Mouse (Mus musculus): ENCODE measurements around the gene Tifab. TPM values are rescaled to one million over a fixed set of nuclear protein-coding genes. Genes with fewer than 3 reads are reported as not detected.

The Tifab gene
- polyA plus RNA-seq, 1 experiment from 2014 or later = 5.6 TPM

DNA sequence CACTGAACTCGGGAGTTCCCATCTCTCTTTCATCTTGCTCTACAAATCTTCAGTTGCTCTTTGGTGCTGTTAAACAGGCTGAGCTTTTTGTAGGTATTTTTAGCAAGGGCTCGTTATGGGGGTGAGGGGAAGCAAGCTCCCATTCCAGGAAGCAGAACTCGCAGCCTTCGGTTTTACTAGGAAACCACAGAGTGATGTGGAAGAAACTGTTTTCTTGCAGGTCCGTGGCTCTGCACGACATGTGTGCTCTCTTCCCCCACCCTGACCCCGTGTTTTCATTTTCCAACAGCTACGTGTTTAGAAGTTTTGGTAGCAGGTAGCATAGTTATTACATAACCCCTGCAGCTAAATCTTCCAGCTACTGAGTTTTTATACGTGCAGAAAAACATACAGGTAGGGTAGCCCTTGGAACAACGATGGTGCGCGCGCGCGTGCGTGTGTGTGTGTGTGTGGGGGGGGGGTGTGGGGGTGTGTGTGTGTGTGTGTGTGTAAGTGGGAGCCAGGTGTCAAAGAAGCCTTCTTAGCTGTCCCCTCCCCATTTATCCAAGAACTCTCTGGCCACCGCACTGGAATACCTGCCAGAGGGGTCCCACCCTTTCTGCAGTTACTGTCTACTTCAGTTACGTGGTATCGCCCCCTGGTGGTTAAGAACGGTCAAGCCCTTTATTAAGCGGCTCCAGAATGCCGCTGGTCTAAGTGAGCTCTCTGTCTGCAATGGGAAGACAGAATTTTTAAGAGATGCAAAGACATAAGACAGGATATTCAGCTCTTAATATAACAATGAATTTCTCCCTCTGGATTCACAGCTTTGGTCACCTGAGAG lies 27.1 kb downstream of the Tifab start:
- 43% methylated on average over 22 of the region's 22 CpGs for WGBS
- no peak overlapping the region for H3K9ac ChIP-seq (ENCODE audit: low read length)

DNA sequence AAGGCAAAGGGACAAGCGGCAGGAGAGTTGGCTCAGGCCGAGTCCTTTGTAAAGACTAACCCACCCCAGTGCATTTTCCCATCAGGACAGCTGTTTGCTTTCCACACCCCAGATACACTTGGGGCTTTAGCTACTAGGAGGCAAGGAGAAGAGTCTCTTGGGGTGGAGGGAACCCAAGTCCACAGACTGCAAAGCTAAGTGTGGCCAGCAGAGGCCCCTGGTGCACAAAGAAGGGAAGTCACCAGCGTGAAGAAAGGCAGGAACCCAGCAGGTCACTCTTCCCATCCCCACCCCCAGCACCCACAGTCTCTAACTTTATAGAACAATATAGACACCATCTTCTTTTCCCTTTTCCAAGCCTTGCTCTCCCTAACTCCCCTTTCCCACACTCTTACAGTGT lies 33.2 kb downstream of the Tifab start:
- no peak for ATAC-seq (ENCODE audit: insufficient read depth, low FRiP score)
- no peaks in the 10 kb centered on the region for H3K27me3 ChIP-seq (ENCODE audit: control insufficient read depth, insufficient read depth, low read length)
- no peak overlapping the region for H3K4me3 ChIP-seq (replicated peaks; ENCODE audit: low read length)
- 27% methylated on average over 3 of the region's 3 CpGs for WGBS
- no peak overlapping the region for H3K4me2 ChIP-seq (ENCODE audit: low read depth, low read length)
- H3K9ac ChIP-seq (ENCODE audit: low read length) = no peak overlapping the region
- H3K9me3 ChIP-seq (replicated peaks; ENCODE audit: control insufficient read depth, low read length) = no peaks in the 10 kb centered on the region
- H3K36me3 ChIP-seq (ENCODE audit: control insufficient read depth, insufficient read depth, low read length) = no peaks in the 10 kb centered on the region
- H3K27ac ChIP-seq (ENCODE audit: low read length) = no peak overlapping the region
- peaks cover 15% of the 10 kb centered on the region for H3K4me1 ChIP-seq (ENCODE audit: control insufficient read depth, insufficient read depth, low read length)

More for the DNA sequence above, 27.1 kb downstream of the Tifab start:
- peaks cover 15% of the 10 kb centered on the region for H3K4me1 ChIP-seq (ENCODE audit: control insufficient read depth, insufficient read depth, low read length)
- no peaks in the 10 kb centered on the region for H3K27me3 ChIP-seq (ENCODE audit: control insufficient read depth, insufficient read depth, low read length)
- 0 out of 2 replicates have a peak overlapping the region, but pooled peaks have one; percentile 22 for H3K27ac ChIP-seq (ENCODE audit: low read length)
- no peak overlapping the region for H3K4me3 ChIP-seq (replicated peaks; ENCODE audit: low read length)
- no peaks in the 10 kb centered on the region for H3K9me3 ChIP-seq (replicated peaks; ENCODE audit: control insufficient read depth, low read length)
- peak overlapping the region; percentile 7; the same call in 1 of the 2 replicates for H3K4me2 ChIP-seq (ENCODE audit: low read depth, low read length)
- peak; percentile 67; the same call in 1 of the 2 replicates for ATAC-seq (ENCODE audit: insufficient read depth, low FRiP score)
- no peaks in the 10 kb centered on the region for H3K36me3 ChIP-seq (ENCODE audit: control insufficient read depth, insufficient read depth, low read length)

DNA sequence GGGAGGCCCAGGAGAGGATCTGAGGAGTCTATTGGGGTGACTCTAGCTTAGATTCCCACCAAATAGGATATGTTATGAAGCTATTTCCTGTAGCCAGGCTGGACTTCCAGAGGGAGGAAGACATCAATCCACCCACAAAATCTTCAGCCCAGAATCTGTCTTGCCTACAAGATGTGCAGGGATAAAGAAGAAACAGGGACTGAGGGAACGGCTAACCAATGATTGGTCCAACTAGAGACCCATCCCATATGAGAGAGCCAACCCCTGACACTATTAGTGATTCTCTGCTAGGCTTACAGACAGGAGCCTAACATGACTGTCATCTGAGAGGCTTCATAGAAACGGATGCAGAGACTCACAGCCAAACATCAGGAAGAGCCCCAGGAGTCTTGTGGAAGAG lies 34.7 kb downstream of the Tifab start:
- Histone ChIP-seq H3K4me1 (ENCODE audit: control insufficient read depth, insufficient read depth, low read length) (peaks cover 15% of the 10 kb centered on the region), H3K27me3 (ENCODE audit: control insufficient read depth, insufficient read depth, low read length) (no peaks in the 10 kb centered on the region), H3K9ac (ENCODE audit: low read length) (no peak overlapping the region), H3K9me3 (replicated peaks; ENCODE audit: control insufficient read depth, low read length) (no peaks in the 10 kb centered on the region), H3K27ac (ENCODE audit: low read length) (0 out of 2 replicates have a peak overlapping the region, but pooled peaks have one; percentile 58), H3K36me3 (ENCODE audit: control insufficient read depth, insufficient read depth, low read length) (no peaks in the 10 kb centered on the region), H3K4me2 (ENCODE audit: low read depth, low read length) (no peak overlapping the region), H3K4me3 (replicated peaks; ENCODE audit: low read length) (no peak overlapping the region)
- 49% methylated on average over 2 of the region's 2 CpGs for WGBS
- ATAC-seq (ENCODE audit: insufficient read depth, low FRiP score) = no peak

DNA sequence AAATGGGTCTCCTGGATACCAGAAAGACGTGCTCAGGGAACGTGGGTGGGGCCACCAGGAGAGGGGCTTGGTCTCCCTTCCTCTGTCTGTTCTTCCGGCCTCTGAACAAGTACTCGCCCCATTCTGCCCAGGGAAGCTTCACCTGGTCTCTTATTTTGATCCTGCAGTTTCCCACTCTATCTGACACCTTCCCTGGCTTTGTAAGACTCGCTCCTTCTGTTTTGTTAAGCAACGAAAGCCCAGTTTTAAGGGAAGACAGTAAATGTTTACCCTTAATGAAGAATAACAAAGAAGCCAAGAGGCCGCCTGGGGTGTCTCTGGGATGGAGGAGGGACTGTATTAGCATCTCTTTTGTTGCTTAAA lies 35.6 kb downstream of the Tifab start:
- no peak overlapping the region for H3K9ac ChIP-seq (ENCODE audit: low read length)
- no peaks in the 10 kb centered on the region for H3K27me3 ChIP-seq (ENCODE audit: control insufficient read depth, insufficient read depth, low read length)
- no peaks in the 10 kb centered on the region for H3K36me3 ChIP-seq (ENCODE audit: control insufficient read depth, insufficient read depth, low read length)
- ATAC-seq (ENCODE audit: insufficient read depth, low FRiP score) = no peak; the same call in 1 of the 2 replicates
- 20% methylated on average over 7 of the region's 7 CpGs for WGBS
- peak overlapping the region; percentile 58 for H3K27ac ChIP-seq (ENCODE audit: low read length)
- peaks cover 15% of the 10 kb centered on the region for H3K4me1 ChIP-seq (ENCODE audit: control insufficient read depth, insufficient read depth, low read length)
- H3K4me3 ChIP-seq (replicated peaks; ENCODE audit: low read length) = no peak overlapping the region
- H3K4me2 ChIP-seq (ENCODE audit: low read depth, low read length) = no peak overlapping the region
- no peaks in the 10 kb centered on the region for H3K9me3 ChIP-seq (replicated peaks; ENCODE audit: control insufficient read depth, low read length)

DNA sequence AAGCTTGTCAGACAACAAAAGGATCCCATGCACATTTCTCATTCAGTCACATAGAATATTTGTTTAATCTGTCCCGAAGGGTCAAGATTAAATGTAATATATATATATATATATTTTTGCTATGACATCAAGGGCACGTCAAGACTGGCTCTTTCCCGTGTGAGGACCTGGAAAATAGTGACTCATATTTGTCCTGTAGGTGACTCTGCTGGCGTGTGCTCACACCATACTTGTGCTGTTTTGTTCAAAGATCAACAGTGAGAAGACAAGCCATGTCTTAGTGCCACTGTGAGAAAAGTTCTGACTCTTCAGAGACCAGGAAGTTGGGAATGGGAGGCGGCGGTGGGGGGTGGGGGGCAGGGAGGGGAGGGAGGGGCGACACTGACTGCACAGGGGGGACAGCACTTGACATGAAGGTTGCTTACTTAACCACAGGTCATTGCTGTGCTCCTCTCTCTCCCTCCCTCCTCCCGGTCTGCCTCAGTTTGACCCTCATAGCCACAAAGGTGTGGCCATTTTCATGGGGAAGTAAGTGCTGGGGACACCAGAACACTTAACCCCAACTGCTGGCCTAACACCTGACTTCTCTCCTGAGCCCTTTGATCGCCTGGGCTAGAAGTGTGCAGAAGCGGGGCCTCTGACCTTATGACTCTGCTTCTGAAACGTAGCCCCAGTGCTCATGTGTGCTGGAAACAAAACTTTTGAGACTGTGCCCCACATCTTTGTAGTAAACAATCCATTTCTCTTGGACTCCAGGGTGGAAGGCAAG lies 36.1 kb downstream of the Tifab start:
- Histone ChIP-seq H3K27ac (ENCODE audit: low read length) (peak overlapping the region; percentile 58; the same call in 1 of the 2 replicates), H3K4me1 (ENCODE audit: control insufficient read depth, insufficient read depth, low read length) (peaks cover 15% of the 10 kb centered on the region), H3K4me2 (ENCODE audit: low read depth, low read length) (no peak overlapping the region), H3K9me3 (replicated peaks; ENCODE audit: control insufficient read depth, low read length) (no peaks in the 10 kb centered on the region), H3K9ac (ENCODE audit: low read length) (peak overlapping the region; percentile 32; the same call in 1 of the 2 replicates), H3K36me3 (ENCODE audit: control insufficient read depth, insufficient read depth, low read length) (no peaks in the 10 kb centered on the region), H3K4me3 (replicated peaks; ENCODE audit: low read length) (no peak overlapping the region), H3K27me3 (ENCODE audit: control insufficient read depth, insufficient read depth, low read length) (no peaks in the 10 kb centered on the region)
- 33% methylated on average over 11 of the region's 11 CpGs for WGBS
- ATAC-seq (ENCODE audit: insufficient read depth, low FRiP score) = peak; percentile 30; the same call in 1 of the 2 replicates

DNA sequence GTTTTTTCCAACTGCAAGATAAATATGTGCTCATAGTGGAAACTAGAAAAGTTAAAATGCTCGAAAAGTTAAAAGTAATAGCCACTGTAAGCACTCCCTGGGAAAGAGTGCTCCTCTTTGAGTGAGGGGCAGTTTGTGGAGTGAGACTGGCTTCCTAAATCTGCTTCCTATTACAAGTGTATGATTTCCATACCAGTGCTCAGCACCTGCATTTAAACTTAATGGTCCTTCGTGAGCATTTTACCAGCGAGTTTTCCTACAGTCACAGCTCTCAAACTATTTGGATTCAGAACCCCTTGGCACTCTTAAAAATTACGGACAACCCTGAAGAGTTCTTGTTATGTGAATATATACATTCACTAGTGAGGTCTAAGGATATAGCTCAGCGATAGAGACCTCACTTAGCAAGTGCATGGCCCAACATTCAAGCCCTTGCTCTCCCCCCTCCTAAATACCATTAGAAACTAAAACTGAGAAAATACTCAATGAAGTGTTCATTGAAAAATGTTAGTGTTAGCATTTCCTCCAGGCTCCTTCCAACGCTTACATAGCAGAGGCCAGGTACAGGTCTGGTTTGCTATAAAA lies 39.4 kb downstream of the Tifab start:
- ATAC-seq (ENCODE audit: insufficient read depth, low FRiP score) = no peak
- Histone ChIP-seq H3K4me2 (ENCODE audit: low read depth, low read length) (no peak overlapping the region), H3K36me3 (ENCODE audit: control insufficient read depth, insufficient read depth, low read length) (no peaks in the 10 kb centered on the region), H3K4me1 (ENCODE audit: control insufficient read depth, insufficient read depth, low read length) (peaks cover 19% of the 10 kb centered on the region), H3K9me3 (replicated peaks; ENCODE audit: control insufficient read depth, low read length) (no peaks in the 10 kb centered on the region), H3K9ac (ENCODE audit: low read length) (no peak overlapping the region), H3K27ac (ENCODE audit: low read length) (no peak overlapping the region), H3K27me3 (ENCODE audit: control insufficient read depth, insufficient read depth, low read length) (no peaks in the 10 kb centered on the region), H3K4me3 (replicated peaks; ENCODE audit: low read length) (no peak overlapping the region)
- WGBS = 54% methylated on average over 6 of the region's 6 CpGs

DNA sequence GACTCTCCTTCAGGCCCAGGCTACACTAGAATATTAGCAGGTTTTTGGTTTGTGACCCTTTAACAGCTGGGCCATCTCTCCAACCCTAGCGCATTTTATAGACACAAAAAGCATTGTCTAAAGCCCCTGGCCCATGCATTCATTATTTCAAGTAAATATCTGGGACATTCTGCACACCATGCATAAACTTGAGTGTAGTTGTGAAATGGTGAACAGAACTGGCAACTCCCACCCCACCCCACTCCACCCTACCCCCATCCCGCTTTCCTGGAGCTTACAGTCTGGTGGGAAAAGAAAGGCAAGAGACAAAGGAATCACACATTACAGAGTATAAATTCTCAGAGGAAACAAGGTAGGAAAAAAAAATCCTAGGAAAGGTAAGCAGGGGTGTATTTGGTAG lies 42.5 kb downstream of the Tifab start, which contains the start of gene H2afy:
TSS of gene H2afy (minus strand) at position 162 of the 400 bp plus-strand sequence.
- Histone ChIP-seq H3K4me1 (ENCODE audit: control insufficient read depth, insufficient read depth, low read length) (peaks cover 29% of the 10 kb centered on the region), H3K27ac (ENCODE audit: low read length) (peak within 1 kb of the TSS; percentile 90), H3K4me3 (replicated peaks; ENCODE audit: low read length) (peak within 1 kb of the TSS; percentile 70), H3K36me3 (ENCODE audit: control insufficient read depth, insufficient read depth, low read length) (no peaks in the 10 kb centered on the region), H3K9ac (ENCODE audit: low read length) (peak within 1 kb of the TSS; percentile 92), H3K9me3 (replicated peaks; ENCODE audit: control insufficient read depth, low read length) (no peaks in the 10 kb centered on the region), H3K4me2 (ENCODE audit: low read depth, low read length) (peak within 1 kb of the TSS; percentile 86), H3K27me3 (ENCODE audit: control insufficient read depth, insufficient read depth, low read length) (no peaks in the 10 kb centered on the region)
- 67% methylated on average over 2 of the region's 2 CpGs for WGBS
- no peak for ATAC-seq (ENCODE audit: insufficient read depth, low FRiP score)

DNA sequence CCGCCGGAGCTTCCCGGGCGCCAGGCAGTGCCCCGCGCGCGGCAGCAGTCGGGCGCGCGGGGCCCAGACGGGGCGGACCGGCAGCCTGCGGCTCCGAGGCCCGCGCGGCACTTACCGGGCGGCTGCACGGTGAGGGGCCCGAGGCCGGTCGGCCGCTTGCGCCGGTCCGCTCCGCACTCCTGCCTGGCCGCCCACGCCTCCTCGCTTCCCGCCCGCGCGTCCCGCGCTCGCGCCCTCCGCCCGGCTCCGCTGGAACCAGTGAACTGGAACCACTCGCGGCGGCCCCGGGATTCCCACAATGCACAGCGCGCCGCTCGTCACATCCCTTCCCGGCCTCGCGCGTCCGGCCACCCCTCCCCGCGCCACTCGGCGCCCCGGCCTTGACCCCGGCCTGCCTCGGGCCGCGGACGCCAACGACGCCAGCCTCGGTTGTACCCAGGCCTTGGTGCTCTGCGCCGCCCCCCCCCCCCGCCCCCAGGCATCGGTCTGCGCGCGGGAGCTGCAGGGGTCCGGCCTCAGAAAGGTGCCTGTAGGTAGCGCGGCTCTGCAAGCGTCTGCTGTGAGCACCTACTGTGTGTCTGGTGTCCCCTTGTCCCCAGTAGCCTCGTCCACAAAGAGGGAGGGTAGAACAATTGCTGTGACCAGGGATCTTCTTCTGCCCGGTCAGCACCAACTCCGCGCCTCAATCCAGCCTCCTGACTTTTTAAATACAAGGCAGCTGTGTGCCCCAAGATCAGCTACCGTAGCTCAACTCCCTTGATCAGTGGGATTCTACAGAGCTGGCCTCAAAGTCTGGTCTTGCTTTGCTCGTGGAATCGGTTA lies 43.2 kb downstream of the Tifab start:
- ATAC-seq (ENCODE audit: insufficient read depth, low FRiP score) = peak; percentile 93
- Histone ChIP-seq H3K9ac (ENCODE audit: low read length) (peak overlapping the region; percentile 92), H3K36me3 (ENCODE audit: control insufficient read depth, insufficient read depth, low read length) (no peaks in the 10 kb centered on the region), H3K27me3 (ENCODE audit: control insufficient read depth, insufficient read depth, low read length) (no peaks in the 10 kb centered on the region), H3K27ac (ENCODE audit: low read length) (peak overlapping the region; percentile 90), H3K4me3 (replicated peaks; ENCODE audit: low read length) (peak overlapping the region; percentile 70), H3K9me3 (replicated peaks; ENCODE audit: control insufficient read depth, low read length) (no peaks in the 10 kb centered on the region), H3K4me2 (ENCODE audit: low read depth, low read length) (peak overlapping the region; percentile 86), H3K4me1 (ENCODE audit: control insufficient read depth, insufficient read depth, low read length) (peaks cover 29% of the 10 kb centered on the region)
- WGBS = under 1% methylated on average over 69 of the region's 89 CpGs

All from stomach, embryonic 16.5 days (tissue).